Mouse (Mus musculus): ENCODE results near the gene Perm1.

DNA sequence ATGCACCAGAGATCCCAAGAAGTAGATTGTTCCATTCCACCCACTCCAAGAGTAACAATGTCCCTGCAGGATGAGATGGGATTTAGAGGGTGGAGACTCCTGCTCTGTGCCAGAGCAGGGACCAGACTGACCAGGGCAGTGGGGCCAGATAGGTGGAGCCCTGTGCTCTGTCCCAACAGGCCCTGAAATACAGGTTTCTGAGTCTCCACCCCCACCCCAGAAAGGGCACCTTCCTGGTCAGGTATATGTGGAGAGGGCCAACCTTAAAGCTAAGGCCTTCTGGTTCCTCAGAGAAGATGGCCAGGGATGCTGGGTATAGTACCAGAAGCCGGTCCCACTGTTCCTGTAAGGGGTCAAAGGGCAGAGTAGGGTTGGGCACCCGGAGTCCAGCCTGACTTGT is 8.6 kb downstream of the Perm1 start:
- no peak for TF ChIP-seq MAFK (IDR thresholded peaks at IDR 0.05; ENCODE audit: insufficient read depth, low read depth, low read length)
- no peak for TF ChIP-seq CHD2 (IDR thresholded peaks at IDR 0.05; ENCODE audit: low read depth, low read length)

Data from ES-E14 (cell line).